Mouse (Mus musculus) heart, adult 2 months (tissue): ENCODE data around the gene Uggt1.

ENCODE experiments used
- CTCF ChIP-seq: fragments of 200-600 bp; IDR thresholded peaks from 2 replicates; pipeline ENCODE4 v1.8.1; 2022; ENCODE audit warnings: antibody characterized with exemption, mild to moderate bottlenecking, moderate library complexity
- EP300 ChIP-seq: fragments of 200-500 bp; IDR thresholded peaks from 2 replicates; pipeline ENCODE4 v1.6.1; 2011; ENCODE audit warnings: low read depth, low read length, control low read depth; ENCODE audit not compliant: insufficient read depth
- POLR2A ChIP-seq: fragments of 200-500 bp; IDR thresholded peaks from 2 replicates; pipeline ENCODE4 v1.6.1; 2011; ENCODE audit warnings: mild to moderate bottlenecking, low read depth, low read length, control low read depth; ENCODE audit not compliant: insufficient read depth

DNA sequence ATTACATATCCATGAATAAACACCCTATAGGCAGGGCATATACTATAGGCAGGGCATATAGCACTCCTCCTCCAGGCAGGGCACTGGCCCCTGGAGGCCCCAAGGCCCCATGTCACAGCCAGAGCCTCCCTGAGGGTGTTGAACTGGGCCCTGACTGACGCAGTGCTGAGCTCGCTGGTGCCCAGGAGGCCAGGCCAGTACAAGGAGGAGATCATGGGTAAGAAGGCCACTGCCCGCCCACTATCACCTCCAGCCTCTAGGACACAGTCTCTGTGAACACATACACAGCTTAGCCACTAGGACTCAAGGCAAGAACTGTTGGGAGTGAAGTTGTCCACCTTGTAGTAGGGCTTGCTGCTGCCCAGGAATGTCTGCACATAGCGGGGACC is 153.8 kb downstream of the Uggt1 start:
- no peak for TF ChIP-seq CTCF
- TF ChIP-seq EP300, result no peak
- no peak for TF ChIP-seq POLR2A
